Mouse (Mus musculus) ovary, postnatal 14 days (tissue): ENCODE measurements at regions not wholly inside any gene's neighbourhood (a gene's known extent, or its start where the extent isn't known, plus 50 kb on each side); places are given as distances from the start of the nearest gene placed in this dataset.
"Not testable (repeated sequence)": the region's sequence is repeated elsewhere in the genome, so short reads cannot be mapped to it uniquely, and the experiment has no call there.

Experiments
- DNase-seq: peaks from one replicate; pipeline ENCODE4 v3.0.0; 2022; ENCODE audit warnings: low spot score

- no peak for DNase-seq
These were observed 168.1 kb upstream of the Arhgap18 start for GRCm38 (mm10) chr10:26585106-26585505.

- DNase-seq: not testable (repeated sequence)
These were observed 146.1 kb upstream of the Arhgap18 start for GRCm38 (mm10) chr10:26607081-26607480.

DNA sequence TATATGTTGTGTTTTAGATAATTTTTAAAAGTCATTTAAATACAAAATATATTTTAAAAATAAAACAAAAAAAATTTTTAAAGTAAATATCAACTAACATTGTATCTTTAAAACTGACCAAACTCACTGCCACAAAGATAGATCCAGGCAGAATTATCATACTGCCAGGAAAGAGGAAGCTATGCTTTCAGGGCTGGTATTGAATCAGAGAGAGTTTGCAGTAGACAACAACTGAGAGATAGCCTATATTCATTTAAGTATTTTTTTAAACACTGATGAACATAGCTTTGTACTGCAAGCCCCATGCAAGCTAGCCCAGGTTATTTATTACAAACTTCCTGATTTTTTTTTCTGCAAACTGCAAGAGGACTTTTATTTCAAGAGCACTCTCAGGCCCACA is 142.0 kb upstream of the Arhgap18 start:
- no peak for DNase-seq

- no peak for DNase-seq
These were observed 122.9 kb upstream of the Arhgap18 start for GRCm38 (mm10) chr10:26630196-26630760.

- no peak for DNase-seq
These were observed 121.0 kb upstream of the Arhgap18 start for GRCm38 (mm10) chr10:26632266-26632665.

GRCm38 (mm10) chr10:26637459-26637858 is 115.8 kb upstream of the Arhgap18 start:
- no peak for DNase-seq

GRCm38 (mm10) chr10:26638056-26638455 is 115.2 kb upstream of the Arhgap18 start:
- DNase-seq: no peak

DNA sequence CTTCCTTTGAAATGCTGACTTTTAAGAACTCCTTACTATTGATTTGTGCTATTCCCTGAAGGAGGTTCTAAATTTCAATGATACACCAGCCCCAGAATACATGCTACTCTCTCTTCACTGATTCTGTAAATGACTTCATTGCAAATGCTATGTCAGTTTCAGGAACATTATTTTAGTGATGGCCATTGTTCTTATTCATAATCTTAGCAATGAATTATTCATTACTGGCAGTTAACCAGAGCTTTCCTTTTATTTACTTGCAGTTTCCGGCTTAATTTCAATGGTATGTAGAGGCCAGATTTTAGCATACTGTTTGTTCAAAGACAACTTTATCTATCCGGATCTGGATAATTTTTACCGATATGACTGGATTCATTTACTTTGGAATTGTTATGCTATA is 114.1 kb upstream of the Arhgap18 start:
- DNase-seq: no peak

GRCm38 (mm10) chr10:26653103-26653502 is 100.1 kb upstream of the Arhgap18 start:
- DNase-seq: no peak

DNA sequence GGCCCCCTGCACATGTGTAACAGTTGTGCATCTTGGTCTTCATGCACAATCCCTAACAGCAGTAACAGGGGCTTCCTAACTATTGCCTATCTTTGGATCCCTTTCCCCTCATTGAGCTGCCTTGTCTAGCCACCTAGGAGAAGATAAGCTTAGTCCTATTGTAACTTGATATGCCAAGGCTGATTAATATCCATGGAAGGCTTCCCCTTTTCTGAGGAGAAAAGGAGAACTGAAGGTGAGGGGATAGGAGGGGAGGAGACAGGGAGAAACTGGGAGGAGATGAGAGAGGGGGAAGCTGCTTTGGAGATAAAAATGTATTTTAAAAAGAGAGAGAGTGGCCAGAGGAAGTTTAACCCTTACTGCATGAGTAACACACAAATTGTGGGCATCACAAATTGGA is 89.0 kb upstream of the Arhgap18 start:
- DNase-seq: no peak

DNA sequence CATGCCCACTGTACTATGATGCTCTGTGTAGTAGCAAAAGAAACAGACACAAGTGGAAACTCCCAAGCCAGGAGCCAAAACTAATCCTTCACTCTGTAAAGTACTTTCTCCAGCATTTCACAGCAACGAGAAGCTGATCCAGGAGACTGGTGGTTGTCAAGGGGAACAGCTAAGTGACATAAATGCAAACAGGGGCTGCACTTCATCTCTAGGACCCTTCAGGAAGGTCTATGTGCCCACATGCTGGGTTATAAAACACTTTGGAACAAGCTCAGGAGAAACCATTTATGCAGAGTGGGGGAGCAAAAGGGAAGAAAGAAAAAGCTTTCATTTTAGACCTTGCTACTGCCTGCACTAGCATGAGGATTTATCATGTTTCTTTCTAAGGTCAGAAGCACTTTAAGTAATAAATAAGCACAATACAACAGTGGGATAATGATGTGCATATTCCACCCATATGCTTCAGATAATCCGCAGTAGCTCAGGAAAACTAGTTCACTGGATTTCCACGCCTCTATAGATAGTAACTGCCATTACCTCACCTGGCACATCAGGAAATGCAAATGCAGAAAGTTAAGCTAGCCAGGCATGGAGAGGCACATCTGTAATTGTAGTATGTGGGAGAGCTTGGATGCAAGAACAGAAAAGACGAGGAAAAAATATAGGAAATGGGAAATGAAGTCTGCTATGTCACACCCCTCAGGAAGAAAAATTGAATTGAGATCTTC is 73.6 kb upstream of the Arhgap18 start:
- no peak for DNase-seq

- no peak for DNase-seq
These were observed 58.5 kb upstream of the Arhgap18 start for GRCm38 (mm10) chr10:26694761-26695160.

DNA sequence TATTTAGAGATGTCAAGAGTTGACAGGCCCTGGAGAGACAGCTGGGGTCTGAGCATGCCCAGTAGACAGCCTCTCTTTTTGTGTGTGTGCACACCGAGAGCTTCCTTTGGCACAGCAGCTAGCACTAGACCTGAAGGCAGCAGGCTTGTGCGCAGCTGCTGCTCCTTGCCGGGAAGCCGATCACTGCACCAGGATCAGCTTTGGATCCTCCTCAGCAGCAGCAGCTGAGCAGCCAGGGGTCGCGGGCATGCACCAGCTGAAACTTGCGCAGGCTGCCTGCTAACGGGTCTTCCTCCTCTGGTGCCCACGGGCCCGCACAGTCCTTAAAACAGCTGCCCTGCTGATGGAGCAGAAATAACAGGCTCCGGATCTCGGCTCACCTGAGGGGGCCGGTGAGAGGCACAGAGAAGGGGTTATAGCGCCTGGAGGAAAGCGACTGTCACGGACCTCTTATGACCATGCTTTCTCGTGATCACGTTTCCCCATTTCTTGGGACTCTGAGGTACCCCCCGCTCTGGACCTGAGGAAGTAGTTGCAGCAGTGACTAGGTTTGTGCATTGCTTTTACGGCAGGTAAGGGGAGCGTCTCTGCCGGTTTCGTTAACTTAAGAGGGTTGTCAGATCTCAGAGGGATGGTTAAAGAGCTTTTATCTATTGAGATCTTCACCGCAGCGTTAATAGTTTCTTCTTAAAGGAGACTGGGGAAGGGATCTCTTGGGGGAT is 57.8 kb upstream of the Arhgap18 start:
- peak; percentile 4 for DNase-seq
